Mouse (Mus musculus) embryo, embryonic 9.5 days (tissue): ENCODE measurements at regions not wholly inside any gene's neighbourhood (a gene's known extent, or its start where the extent isn't known, plus 50 kb on each side); places are given as distances from the start of the nearest gene placed in this dataset.
A peak's percentile ranks its signal among the peaks of the same experiment; 100 is the strongest.

Experiments used
- DNase-seq: peaks from one replicate; pipeline ENCODE4 v3.0.0-alpha.2; 2017; ENCODE audit errors: extremely low spot score

GRCm38 (mm10) chr1:34930571-34930970 is 80.8 kb downstream of the Plekhb2 start:
- DNase-seq: no peak

GRCm38 (mm10) chr1:34943196-34943595 is 93.4 kb downstream of the Plekhb2 start:
- DNase-seq: no peak

DNA sequence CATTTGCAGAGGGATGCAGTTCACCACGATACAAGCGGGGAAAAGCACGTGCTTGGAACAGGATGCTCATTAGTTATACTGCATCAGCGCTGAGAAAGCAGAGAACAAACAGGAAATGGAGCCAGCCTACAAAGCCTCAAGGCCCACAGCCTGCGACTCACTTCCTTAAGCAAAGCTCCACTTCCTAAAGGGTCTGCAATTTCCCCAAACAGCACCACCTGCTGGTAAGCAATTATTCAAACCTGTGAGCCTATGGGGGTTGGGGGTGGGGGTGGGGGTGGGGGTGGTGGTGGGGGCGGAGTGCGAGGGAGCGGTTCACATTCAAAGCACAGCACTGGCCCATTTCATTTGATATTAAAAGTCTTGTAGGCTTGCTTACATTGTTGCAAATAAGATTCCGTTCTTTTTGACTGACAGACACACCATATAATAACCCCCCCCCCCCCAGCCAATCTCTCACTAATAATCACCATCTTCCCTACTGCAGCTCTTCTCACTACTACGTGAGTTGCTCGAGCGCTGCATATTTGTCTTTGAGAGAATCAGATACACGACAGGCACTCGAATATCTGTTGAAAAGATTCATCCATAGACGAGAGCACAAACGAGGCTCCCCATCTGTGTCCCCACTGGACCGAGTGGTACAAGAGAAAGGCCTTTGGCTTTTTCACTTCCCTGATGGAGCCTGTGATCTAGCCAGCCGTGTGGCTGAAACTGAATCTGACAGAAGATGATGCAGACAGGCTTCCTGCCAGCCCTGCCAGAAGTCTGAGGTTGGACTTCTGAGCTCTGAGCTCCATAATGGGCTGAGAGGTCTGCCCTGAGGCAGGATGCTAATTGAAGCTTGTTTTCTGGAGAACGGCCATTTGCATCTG is 112.1 kb downstream of the Plekhb2 start:
- DNase-seq: no peak

- no peak for DNase-seq
These were observed 112.7 kb downstream of the Plekhb2 start for GRCm38 (mm10) chr1:34962508-34962885.

DNA sequence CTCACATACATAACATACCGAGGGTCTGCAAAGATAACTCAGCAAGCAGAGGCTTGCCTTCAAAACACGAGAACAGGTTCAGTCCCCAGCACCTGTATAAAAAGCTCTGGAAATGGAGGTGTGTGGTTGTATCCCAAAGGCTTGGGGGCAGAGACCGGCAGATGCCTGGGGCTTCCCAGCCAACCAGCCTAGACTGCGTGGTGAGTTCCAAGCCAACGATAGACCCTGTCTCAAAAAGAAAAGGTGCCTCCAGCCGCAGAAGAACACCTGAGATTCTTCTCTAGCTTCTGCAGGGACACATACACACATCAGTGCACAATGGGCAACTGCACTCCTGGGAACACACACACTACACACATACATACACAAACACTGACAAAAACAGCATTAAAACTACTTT is 125.0 kb downstream of the Plekhb2 start:
- DNase-seq: no peak

- DNase-seq: no peak
These were observed 128.4 kb downstream of the Plekhb2 start for GRCm38 (mm10) chr1:34978156-34978555.

- DNase-seq: no peak
These were observed 129.6 kb downstream of the Plekhb2 start for GRCm38 (mm10) chr1:34979350-34979749.

DNA sequence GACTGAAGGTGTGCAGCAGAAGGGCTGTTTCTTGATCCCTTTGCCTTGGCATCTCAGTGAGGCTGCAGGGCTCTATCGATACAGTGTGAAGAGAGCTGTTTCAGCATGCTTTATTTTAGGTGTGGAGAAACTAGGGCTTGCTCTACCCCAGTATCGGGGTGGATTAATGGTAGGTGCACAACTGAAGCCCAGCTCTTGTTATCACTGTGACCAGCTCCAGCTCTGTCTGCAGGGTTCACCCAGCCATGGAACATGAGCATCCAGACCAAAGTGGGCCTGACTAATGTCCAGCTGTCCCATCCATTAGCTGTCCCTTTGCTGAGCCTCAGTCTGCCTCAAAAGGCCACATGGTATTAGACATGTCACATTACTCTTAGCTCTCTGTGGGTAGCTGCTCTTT is 132.2 kb downstream of the Plekhb2 start:
- no peak for DNase-seq

GRCm38 (mm10) chr1:34982966-34983365 is 133.2 kb downstream of the Plekhb2 start:
- DNase-seq: no peak

DNA sequence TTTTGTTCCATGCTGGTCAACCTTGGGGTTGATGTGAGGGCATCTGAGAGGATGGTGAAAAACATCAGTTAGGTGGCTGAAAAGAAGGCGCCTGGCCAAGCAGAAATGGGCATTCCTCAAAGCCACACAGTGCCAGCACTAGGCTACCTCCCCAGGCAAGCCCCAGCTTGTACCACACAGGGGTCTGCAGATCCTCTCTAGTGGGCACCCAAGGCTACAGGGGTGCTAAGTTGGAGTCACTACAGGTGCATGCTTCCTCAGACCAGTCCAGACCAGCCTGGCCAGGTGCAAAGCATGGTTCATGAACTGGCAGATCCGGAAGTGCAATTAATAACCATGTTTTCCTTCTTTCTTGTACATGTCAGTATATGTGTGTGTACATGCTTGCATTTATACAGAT is 137.1 kb downstream of the Plekhb2 start:
- no peak for DNase-seq

GRCm38 (mm10) chr1:34987650-34988221 is 138.0 kb downstream of the Plekhb2 start:
- no peak for DNase-seq

- no peak for DNase-seq
These were observed 138.4 kb downstream of the Plekhb2 start for GRCm38 (mm10) chr1:34988225-34988624.

DNA sequence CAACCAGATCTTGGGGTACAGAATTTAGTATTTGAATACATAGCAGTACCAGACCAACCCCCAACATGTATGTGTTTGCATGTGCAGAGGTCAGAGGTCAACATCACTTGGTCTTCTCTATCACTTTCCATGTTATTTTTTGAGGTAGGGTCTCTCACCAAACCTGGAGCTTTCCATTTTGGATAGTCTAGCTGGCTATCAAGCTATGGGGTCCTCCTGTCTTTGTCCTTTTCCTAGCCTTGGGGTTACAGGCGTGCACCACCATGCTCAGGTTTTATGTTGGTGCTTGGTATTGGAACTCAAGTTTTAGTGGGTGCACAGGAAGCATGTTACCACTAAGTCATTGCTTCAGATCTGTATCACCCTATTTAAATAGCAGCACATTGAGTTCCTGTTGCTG is 151.0 kb downstream of the Plekhb2 start:
- DNase-seq: no peak

DNA sequence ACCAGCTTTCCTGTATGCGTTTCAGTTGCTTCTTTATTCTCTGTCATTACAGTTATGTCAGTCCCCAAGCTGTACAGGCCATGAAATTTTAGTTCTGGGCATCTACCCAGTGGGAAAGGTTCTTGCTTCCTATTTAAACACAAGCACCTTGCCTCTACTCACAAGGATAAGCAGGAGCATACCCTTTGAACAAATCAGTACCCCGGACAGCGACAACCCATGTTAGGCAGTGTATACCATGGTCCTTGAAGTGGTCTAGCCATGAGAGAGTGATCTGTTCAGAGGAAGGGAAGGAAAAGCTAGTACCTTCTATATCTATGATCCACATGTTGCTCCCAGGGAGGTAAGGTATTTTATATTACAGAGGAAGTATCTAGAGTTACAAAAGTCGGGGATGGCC is 167.7 kb downstream of the Plekhb2 start:
- peak; percentile 56 for DNase-seq

DNA sequence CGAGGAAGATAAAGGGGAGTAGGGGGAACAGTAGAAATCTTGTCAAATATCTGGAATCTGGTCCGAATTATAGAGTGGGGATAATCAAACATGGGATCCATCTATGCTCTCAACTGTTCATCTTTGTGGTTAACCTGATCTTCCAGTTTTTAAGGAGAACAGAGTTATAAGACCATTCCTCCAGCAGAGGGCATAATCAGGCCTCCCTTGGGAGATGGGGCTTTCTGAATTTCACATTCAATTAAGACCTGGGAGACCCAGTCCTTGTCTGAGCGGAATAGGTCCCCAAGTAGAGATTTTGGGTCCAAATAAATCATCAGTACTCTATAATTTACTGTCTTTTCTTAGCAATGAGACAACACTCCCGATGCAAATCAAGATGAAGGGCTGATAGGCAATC is 182.8 kb downstream of the Plekhb2 start:
- peak; percentile 9 for DNase-seq

GRCm38 (mm10) chr1:35072811-35073210 is 223.0 kb downstream of the Plekhb2 start:
- DNase-seq: no peak

GRCm38 (mm10) chr1:35094873-35095272 is 245.1 kb downstream of the Plekhb2 start:
- DNase-seq: no peak

GRCm38 (mm10) chr1:35095785-35096184 is 246.0 kb downstream of the Plekhb2 start:
- DNase-seq: no peak

DNA sequence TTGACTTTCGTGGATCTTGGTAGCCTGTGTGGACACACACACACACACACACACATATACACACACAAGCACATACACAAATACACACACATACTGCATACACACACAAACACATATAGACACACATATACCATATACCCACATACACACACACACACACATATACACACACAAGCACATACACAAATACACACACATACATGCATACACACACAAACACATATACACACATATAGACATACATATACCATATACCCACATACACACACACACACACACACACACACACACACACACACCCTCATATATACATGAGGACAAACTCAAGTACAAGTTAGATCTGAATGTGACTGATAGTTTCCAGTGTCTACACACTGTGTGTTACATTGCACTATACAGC is 256.9 kb downstream of the Plekhb2 start:
- no peak for DNase-seq

- DNase-seq: no peak
These were observed 260.0 kb downstream of the Plekhb2 start for GRCm38 (mm10) chr1:35109801-35110200.

GRCm38 (mm10) chr1:35115521-35115920 is 265.7 kb downstream of the Plekhb2 start:
- DNase-seq: no peak

GRCm38 (mm10) chr1:35137907-35138306 is 288.1 kb downstream of the Plekhb2 start:
- no peak for DNase-seq

GRCm38 (mm10) chr1:35149036-35149435 is 299.3 kb downstream of the Plekhb2 start:
- no peak for DNase-seq
